Mouse (Mus musculus) C2C12 (cell line): ENCODE data around the gene Cps1.

Experiments
- CEBPB ChIP-seq: IDR thresholded peaks from one replicate; pipeline ENCODE4 v1.6.1; 2011; ENCODE audit warnings: low read depth, mild to moderate bottlenecking, control low read depth, moderate library complexity
- CTCF ChIP-seq: IDR thresholded peaks from one replicate; pipeline ENCODE4 v1.5.1; 2011; ENCODE audit not compliant: control insufficient read depth, insufficient read depth, insufficient read length
- MAX ChIP-seq: IDR thresholded peaks from one replicate; pipeline ENCODE4 v1.6.1; 2011; ENCODE audit warnings: mild to moderate bottlenecking, control low read depth
- USF1 ChIP-seq: IDR thresholded peaks from one replicate; pipeline ENCODE4 v1.6.1; 2011; ENCODE audit warnings: low read depth, mild to moderate bottlenecking, control low read depth, moderate library complexity

DNA sequence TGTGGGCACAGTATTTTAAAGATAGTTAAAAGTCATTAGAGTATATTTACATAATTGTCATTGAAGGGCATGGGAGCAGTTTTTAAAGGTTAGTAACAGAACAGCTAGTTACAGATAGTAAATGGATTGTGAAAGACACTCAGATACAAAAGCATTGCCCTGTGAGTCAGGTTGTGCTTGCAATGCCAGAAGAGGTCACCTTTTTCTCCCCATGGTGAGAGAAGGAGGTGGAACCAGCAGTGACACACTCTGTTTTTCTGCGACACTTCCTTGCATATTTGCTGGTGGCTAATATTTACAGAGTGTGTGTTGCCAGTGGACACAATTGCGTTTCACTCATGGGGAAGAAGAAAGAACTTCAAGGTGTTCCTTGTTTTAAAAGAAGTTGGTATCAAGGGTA is 2.6 kb downstream of the Cps1 start:
- no peak for TF ChIP-seq CEBPB
- no peak for TF ChIP-seq MAX
- no peak for TF ChIP-seq CTCF
- TF ChIP-seq USF1 = no peak
